Mouse (Mus musculus) heart, postnatal 36 days (tissue): Measurements from ENCODE around the gene Manf. TPM values are rescaled to one million over a fixed set of nuclear protein-coding genes. Genes with fewer than 3 reads are reported as not detected.

Experiments
- DNase-seq, 2 experiments: peaks; one replicate each; pipeline ENCODE4 v3.0.0; 2021 to 2022
- intact Hi-C: fragments of 180-260 bp; cut with DNase I; formaldehyde crosslinking; loops from one replicate; pipeline ENCODE4 v1.15.1; 2025
- total RNA-seq, 2 experiments: library from RNA; stranded (reverse); gene quantifications; 2 replicates each; pipeline ENCODE4 v1.2.3; 2021

Manf gene
- 100 to 1,000 TPM in 1 of 2 experiments, 10 to 100 TPM in 1; 99.1 to 164 TPM for total RNA-seq

- DNase-seq, result peak; percentile 91 to 94
- intact Hi-C loops, result loop anchor here (10.0 kb wide), 1 partner anchor 643 kb away; the partner anchor contains the start of gene Tmem115
These were observed at the start of gene Manf for GRCm38 (mm10) chr9:106891829-106892551. Manf (minus strand) TSS chr9:106891979.

GRCm38 (mm10) chr9:106934998-106935397 is 43.2 kb upstream of the Manf start:
- no peak for DNase-seq
- intact Hi-C loops, result no loop called here

GRCm38 (mm10) chr9:106914878-106915277 is 23.1 kb upstream of the Manf start:
- no peak for DNase-seq
- intact Hi-C loops, result loop anchor here (1.0 kb wide), 2 partner anchors 10 to 13 kb away; no protein-coding TSS in a partner anchor

GRCm38 (mm10) chr9:106913759-106914158 is 22.0 kb upstream of the Manf start:
- intact Hi-C loops, result loop anchor here (1.0 kb wide), 1 partner anchor 15 kb away; no protein-coding TSS in a partner anchor

GRCm38 (mm10) chr9:106911624-106912023 is 19.8 kb upstream of the Manf start:
- intact Hi-C loops, result no loop called here

More at GRCm38 (mm10) chr9:106913759-106914158, 22.0 kb upstream of the Manf start:
- no peak for DNase-seq

GRCm38 (mm10) chr9:106908715-106909114 is 16.9 kb upstream of the Manf start:
- intact Hi-C loops, result no loop called here
- DNase-seq, result no peak

More at GRCm38 (mm10) chr9:106911624-106912023, 19.8 kb upstream of the Manf start:
- DNase-seq, result no peak

- intact Hi-C loops, result no loop called here
- no peak for DNase-seq
These were observed 16.4 kb upstream of the Manf start for GRCm38 (mm10) chr9:106908174-106908573.

- intact Hi-C loops, result no loop called here
- no peak for DNase-seq
These were observed 14.8 kb upstream of the Manf start for GRCm38 (mm10) chr9:106906597-106906996.

- peak in 1 of 2 experiments; percentile 30 for DNase-seq
- intact Hi-C loops, result loop anchor here (1.0 to 5.0 kb wide), 4 partner anchors 329 to 454 kb away; partner anchors contain the start of genes Dock3 and Hemk1
These were observed 12.0 kb upstream of the Manf start for GRCm38 (mm10) chr9:106903791-106904134.

- intact Hi-C loops, result loop anchor here (1.0 to 5.0 kb wide), 4 partner anchors 329 to 454 kb away; partner anchors contain the start of genes Dock3 and Hemk1
These were observed 11.5 kb upstream of the Manf start for GRCm38 (mm10) chr9:106903099-106903790.

GRCm38 (mm10) chr9:106901596-106901995 is 9.8 kb upstream of the Manf start:
- DNase-seq, result no peak
- intact Hi-C loops, result loop anchor here (5.0 kb wide), 3 partner anchors 331 to 456 kb away; partner anchors contain the start of genes Dock3 and Hemk1

More at GRCm38 (mm10) chr9:106903099-106903790, 11.5 kb upstream of the Manf start:
- no peak for DNase-seq

- DNase-seq, result no peak
- intact Hi-C loops, result loop anchor here (10.0 kb wide), 1 partner anchor 636 kb away; the partner anchor contains the start of gene Tmem115
These were observed 7.1 kb upstream of the Manf start for GRCm38 (mm10) chr9:106898901-106899300.

GRCm38 (mm10) chr9:106893327-106893726 is 1.5 kb upstream of the Manf start:
- intact Hi-C loops, result loop anchor here (10.0 kb wide), 1 partner anchor 641 kb away; the partner anchor contains the start of gene Tmem115
- no peak for DNase-seq

- intact Hi-C loops, result loop anchor here (10.0 kb wide), 1 partner anchor 642 kb away; the partner anchor contains the start of gene Tmem115
- DNase-seq, result no peak
These were observed 735 bp upstream of the Manf start for GRCm38 (mm10) chr9:106892552-106892875.

GRCm38 (mm10) chr9:106891341-106891741 is 438 bp downstream of the Manf start:
- intact Hi-C loops, result loop anchor here (10.0 kb wide), 1 partner anchor 643 kb away; the partner anchor contains the start of gene Tmem115

GRCm38 (mm10) chr9:106890496-106891240 is 1.1 kb downstream of the Manf start:
- DNase-seq, result no peak
- intact Hi-C loops, result loop anchor here (10.0 kb wide), 1 partner anchor 644 kb away; the partner anchor contains the start of gene Tmem115

More at GRCm38 (mm10) chr9:106891341-106891741, 438 bp downstream of the Manf start:
- no peak for DNase-seq

- intact Hi-C loops, result loop anchor here (10.0 kb wide), 1 partner anchor 715 kb away; the partner anchor contains the start of gene Wdr82
- DNase-seq, result no peak
These were observed 2.5 kb downstream of the Manf start for GRCm38 (mm10) chr9:106889321-106889720.

GRCm38 (mm10) chr9:106888346-106888745 is 3.4 kb downstream of the Manf start:
- intact Hi-C loops, result loop anchor here (10.0 kb wide), 1 partner anchor 714 kb away; the partner anchor contains the start of gene Wdr82
- no peak for DNase-seq

- intact Hi-C loops, result loop anchor here (2.0 to 10.0 kb wide), 3 partner anchors 64 to 712 kb away; partner anchors contain the start of gene Wdr82
These were observed 4.7 kb downstream of the Manf start, which contains the start of gene Rbm15b for GRCm38 (mm10) chr9:106886828-106887702. Rbm15b (minus strand) TSS chr9:106887428.

More at GRCm38 (mm10) chr9:106886828-106887702, 4.7 kb downstream of the Manf start, which contains the start of gene Rbm15b:
- peak; percentile 97 to 98 for DNase-seq
